Comparison of ENCODE assay signal across 15 mouse cellular contexts in genomic region chr2:33600520-33600919, GRCm38 (mm10). TPM values are rescaled to one million over a fixed set of nuclear protein-coding genes. Genes with fewer than 3 reads are reported as not detected.
DNase-seq lines count a peak whose midpoint lies in the region; ATAC-seq and TF ChIP-seq lines count a peak whose summit lies in the region.
"Had no signal": no experiment of that assay in that cellular context is flagged by ENCODE, and none has a peak within 500 bp of the region (broad histone marks: within the 10 kb centered on the region; RNA-seq: fewer than 3 reads in every experiment).

No protein-coding gene starts in this region.

- CTCF ChIA-PET in Patski (lab: Charles Lee), result no interaction called here

- no peaks in the 10 kb centered on the region for H3K27me3 ChIP-seq in Patski

- no peak for ATAC-seq in CD4-positive, CD25-positive, alpha-beta regulatory T cell, adult 4 months
- peak; percentile 35 for ATAC-seq in Patski

- H3K4me3 ChIP-seq in layer of hippocampus, adult 2 months, result no peak overlapping the region
- H3K4me3 ChIP-seq: megakaryocyte, embryonic 14.5 days had no signal

- in situ Hi-C loops in Patski (cut with MboI; ENCODE audit: low pct_unique_long_range_greater_than_20kb), result no loop called here

- intact Hi-C loops in heart, postnatal 10 days (cut with DNase I), result no loop called here

- peak; percentile 62 for TF ChIP-seq CTCF in layer of hippocampus, adult 2 months (conservative IDR thresholded peaks at IDR 0.05)
- TF ChIP-seq CTCF in Patski (IDR thresholded peaks at IDR 0.05), result no peak

- POLR2A ChIA-PET in Patski (lab: Charles Lee), result no interaction called here

- DNase-seq in CD4-positive, CD25-positive, alpha-beta regulatory T cell, adult 2 months (ENCODE audit: low read depth, low spot score), result peak; percentile 7
- no peak for DNase-seq in layer of hippocampus, adult 2 months (ENCODE audit: low spot score in 2 of 2)
- no peak for DNase-seq in layer of hippocampus, postnatal 25 days (ENCODE audit: extremely low spot score in 1 of 2, low spot score in 1 of 2)
- DNase-seq in A20 (ENCODE audit: low read depth, low spot score) (peak; percentile 29), Patski (ENCODE audit: low read depth, low spot score) (no peak)
- no peak for DNase-seq in testis, postnatal 14 days (ENCODE audit: low spot score)
- no peak for DNase-seq in heart, postnatal 10 days
- DNase-seq: cerebellum, adult 8-10 months; kidney, adult 9 months; left cerebral cortex, postnatal 4 days; right cerebral cortex, postnatal 4 days had no signal

- H3K27ac ChIP-seq in layer of hippocampus, adult 2 months, result no peak overlapping the region

RNA-seq across cellular contexts. Expression of gene Lmx1b, which starts 39.8 kb away (rescaled TPM):
- polyA plus RNA-seq in CD4-positive, CD25-positive, alpha-beta regulatory T cell, adult 4 months (2017; shearing (Covaris generic)), result not detected
- total RNA-seq in layer of hippocampus, adult 2 months (2021), result under 1 TPM; 0.10 to 0.41 TPM
- total RNA-seq in layer of hippocampus, postnatal 25 days (2021), result under 1 TPM; 0.22 to 0.31 TPM
- 9.3 TPM for polyA plus RNA-seq in Patski (2021)
- not detected for total RNA-seq in heart, postnatal 10 days (2021)
- polyA plus RNA-seq: liver, embryonic 16.5 days; stomach, embryonic 16.5 days had no signal

Comparison
In these comparisons a context has a peak if more than half of its experiments do, and no peak if none do; other contexts are left out.
1. DNase-seq: peak in CD4-positive, CD25-positive, alpha-beta regulatory T cell, adult 2 months (single experiment) and A20 (single experiment); none in layer of hippocampus, adult 2 months (0 of 2), layer of hippocampus, postnatal 25 days (0 of 2), Patski (single experiment), testis, postnatal 14 days (single experiment) and heart, postnatal 10 days (0 of 2).